11 mouse cellular contexts compared by ENCODE assay signal in genomic region chr14:21902456-21902855, GRCm38 (mm10).
"Had no signal": no experiment of that assay in that cellular context is flagged by ENCODE, and none has a peak within 500 bp of the region (broad histone marks: within the 10 kb centered on the region; RNA-seq: fewer than 3 reads in every experiment).

No protein-coding gene starts in this region.

- H3K27ac ChIP-seq: kidney, postnatal 0 days; liver, embryonic 15.5 days; midbrain, embryonic 13.5 days had no signal

- H3K36me3 ChIP-seq: limb, embryonic 12.5 days; liver, embryonic 15.5 days; midbrain, embryonic 13.5 days had no signal

- H3K4me3 ChIP-seq: limb, embryonic 12.5 days; liver, embryonic 15.5 days; midbrain, embryonic 13.5 days had no signal

- H3K9me3 ChIP-seq: limb, embryonic 12.5 days; liver, embryonic 15.5 days; midbrain, embryonic 13.5 days had no signal

- ATAC-seq: lung, postnatal 0 days; midbrain, embryonic 13.5 days had no signal

- DNase-seq: kidney, adult 9 months; lung, adult 2 months; lung, postnatal 36 days; right cerebral cortex, postnatal 14 days; thymus, adult 18-20 months; thymus, postnatal 14 days had no signal

- H3K9ac ChIP-seq: limb, embryonic 12.5 days; liver, embryonic 15.5 days; midbrain, embryonic 13.5 days had no signal

- H3K4me2 ChIP-seq: limb, embryonic 12.5 days; liver, embryonic 15.5 days; midbrain, embryonic 13.5 days had no signal

- H3K4me1 ChIP-seq: liver, embryonic 15.5 days had no signal

- H3K27me3 ChIP-seq: midbrain, embryonic 13.5 days had no signal
